Mouse (Mus musculus): ENCODE measurements around the gene Tomm40l.

- TF ChIP-seq CTCF (IDR thresholded peaks at IDR 0.05; ENCODE audit: extremely low read depth, insufficient read depth, insufficient read length, insufficient replicate concordance): no peak
- no peak for TF ChIP-seq POLR2A (IDR thresholded peaks at IDR 0.05; ENCODE audit: low read depth, low read length)
These were observed 28.6 kb upstream of the Tomm40l start, which contains the start of gene Ndufs2 for GRCm38 (mm10) chr1:171250680-171251593.
